Mouse (Mus musculus): ENCODE results near the gene Pnlip. TPM values are rescaled to one million over a fixed set of nuclear protein-coding genes. Genes with fewer than 3 reads are reported as not detected.

The Pnlip gene
- polyA plus RNA-seq, 1 experiment from 2014 or later = not detected

DNA sequence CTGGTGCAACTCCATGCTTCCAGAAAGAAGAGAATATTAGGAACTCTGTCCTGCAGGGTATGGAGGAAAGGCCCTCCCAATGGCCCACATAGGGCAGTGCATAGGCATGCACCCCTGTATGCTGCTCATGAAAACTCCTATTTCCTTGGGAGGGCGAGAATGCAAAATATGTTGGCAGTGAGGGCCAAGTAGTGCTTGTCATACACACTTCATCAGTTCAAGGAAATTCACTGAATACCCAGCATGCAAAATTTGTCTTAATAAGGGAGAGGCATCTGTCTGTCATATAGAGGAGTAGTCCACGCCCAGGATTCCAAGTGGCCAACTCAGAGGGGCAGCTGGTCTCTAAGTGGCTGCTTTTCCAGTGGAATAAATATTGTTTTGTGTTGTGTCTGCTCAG lies 11.0 kb downstream of the Pnlip start:
- Histone ChIP-seq H3K4me1 (no peaks in the 10 kb centered on the region), H3K27ac (no peak overlapping the region), H3K9me3 (no peaks in the 10 kb centered on the region), H3K36me3 (replicated peaks) (no peaks in the 10 kb centered on the region), H3K9ac (no peak overlapping the region), H3K4me2 (no peak overlapping the region), H3K27me3 (replicated peaks) (no peaks in the 10 kb centered on the region), H3K4me3 (no peak overlapping the region)
- 91% methylated on average over 2 of the region's 2 CpGs for WGBS
- no peak for ATAC-seq (replicated peaks)

DNA sequence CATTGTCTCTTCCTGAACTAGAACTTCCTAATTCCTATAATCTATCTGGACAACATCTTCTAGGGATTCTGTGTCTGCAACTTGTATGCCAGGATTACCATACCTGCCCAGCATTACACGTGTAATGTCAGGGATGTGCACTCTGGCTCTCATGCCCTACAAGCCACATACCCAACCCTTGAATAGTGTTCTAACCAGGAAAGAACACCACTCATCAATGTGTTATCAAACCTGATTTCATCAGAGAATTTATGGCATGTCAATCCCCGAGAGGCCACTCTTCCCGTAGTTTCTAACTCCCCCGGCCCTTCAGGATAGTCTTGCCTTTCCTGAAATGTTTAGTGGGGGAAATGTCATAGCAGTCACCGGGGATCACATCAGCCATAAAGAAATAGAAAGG lies 12.6 kb downstream of the Pnlip start:
- H3K4me3 ChIP-seq = no peak overlapping the region
- no peak overlapping the region for H3K4me2 ChIP-seq
- 90% methylated on average over 5 of the region's 5 CpGs for WGBS
- no peak overlapping the region for H3K27ac ChIP-seq
- ATAC-seq (replicated peaks) = no peak
- no peak overlapping the region for H3K9ac ChIP-seq
- H3K4me1 ChIP-seq = no peaks in the 10 kb centered on the region
- no peaks in the 10 kb centered on the region for H3K9me3 ChIP-seq
- H3K36me3 ChIP-seq (replicated peaks) = no peaks in the 10 kb centered on the region
- no peaks in the 10 kb centered on the region for H3K27me3 ChIP-seq (replicated peaks)

DNA sequence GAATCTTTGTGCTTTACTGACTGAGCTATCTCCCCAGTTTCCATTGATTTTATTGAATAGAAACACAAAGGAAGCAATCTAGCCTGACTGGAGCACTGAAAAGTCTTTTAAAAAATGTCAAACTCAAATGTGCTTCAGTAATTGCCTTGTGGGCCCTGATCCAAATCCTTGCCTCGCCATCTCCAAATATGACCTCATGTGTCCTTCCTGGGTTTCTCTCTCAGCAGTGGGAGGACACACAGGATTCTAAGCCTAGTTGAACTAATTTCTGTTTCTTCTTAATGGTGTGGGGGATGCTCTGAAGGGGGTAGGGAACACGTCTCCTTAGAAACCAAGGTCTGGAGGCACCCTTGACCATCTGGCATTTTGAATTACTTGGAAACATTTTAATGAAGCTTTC lies 22.3 kb downstream of the Pnlip start:
- ATAC-seq (replicated peaks) = no peak
- Histone ChIP-seq H3K4me1 (no peaks in the 10 kb centered on the region), H3K9ac (no peak overlapping the region), H3K4me3 (no peak overlapping the region), H3K9me3 (no peaks in the 10 kb centered on the region), H3K27me3 (replicated peaks) (no peaks in the 10 kb centered on the region), H3K27ac (no peak overlapping the region), H3K36me3 (replicated peaks) (no peaks in the 10 kb centered on the region), H3K4me2 (no peak overlapping the region)
- 35% methylated on average over 2 of the region's 2 CpGs for WGBS

DNA sequence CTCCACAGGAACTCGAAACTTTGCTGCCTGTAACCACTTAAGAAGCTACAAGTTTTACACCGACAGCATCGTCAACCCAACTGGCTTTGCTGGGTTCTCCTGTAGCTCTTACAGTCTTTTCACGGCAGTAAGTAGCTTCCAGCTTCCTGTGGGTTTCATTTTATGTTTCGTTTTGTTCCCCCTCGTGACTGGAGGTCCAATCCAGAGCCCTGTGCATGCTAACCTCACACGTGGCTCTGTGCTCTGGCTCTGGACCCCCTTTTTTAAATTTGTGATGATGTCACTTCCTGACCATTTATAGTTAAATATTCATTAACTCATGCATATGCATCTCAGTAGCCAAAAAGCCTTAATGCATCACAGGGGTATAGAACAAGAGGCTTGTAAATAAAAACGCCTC lies 24.8 kb downstream of the Pnlip start:
- H3K4me3 ChIP-seq = no peak overlapping the region
- H3K27ac ChIP-seq = no peak overlapping the region
- H3K36me3 ChIP-seq (replicated peaks) = no peaks in the 10 kb centered on the region
- H3K9me3 ChIP-seq = no peaks in the 10 kb centered on the region
- H3K4me1 ChIP-seq = no peaks in the 10 kb centered on the region
- ATAC-seq (replicated peaks) = no peak
- H3K27me3 ChIP-seq (replicated peaks) = no peaks in the 10 kb centered on the region
- no peak overlapping the region for H3K9ac ChIP-seq
- H3K4me2 ChIP-seq = no peak overlapping the region
- 77% methylated on average over 8 of the region's 8 CpGs for WGBS

DNA sequence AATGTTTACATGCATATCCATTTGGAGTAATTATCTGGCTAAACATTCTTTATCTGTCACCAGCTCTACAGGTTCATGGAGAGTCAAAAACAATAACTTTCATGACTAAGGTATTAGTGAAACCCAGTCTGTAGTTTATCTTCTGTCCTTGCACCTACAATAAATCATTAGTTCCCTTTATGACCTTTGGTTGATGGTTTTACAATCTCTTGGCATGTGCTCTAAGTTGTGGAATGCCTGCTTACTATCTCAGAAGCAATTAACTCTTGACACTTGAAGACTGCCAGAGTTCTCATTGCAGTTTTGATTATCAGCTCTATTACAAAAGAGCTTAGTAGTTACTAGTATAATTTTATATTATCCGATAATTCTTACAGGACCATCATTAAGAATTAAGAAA lies 36.6 kb downstream of the Pnlip start:
- ATAC-seq (replicated peaks) = no peak
- Histone ChIP-seq H3K9me3 (no peaks in the 10 kb centered on the region), H3K9ac (no peak overlapping the region), H3K36me3 (replicated peaks) (no peaks in the 10 kb centered on the region), H3K4me1 (no peaks in the 10 kb centered on the region), H3K4me3 (no peak overlapping the region), H3K27ac (no peak overlapping the region), H3K27me3 (replicated peaks) (no peaks in the 10 kb centered on the region), H3K4me2 (no peak overlapping the region)
- WGBS = 86% methylated on average over 1 of the region's 1 CpGs

GRCm38 (mm10) chr19:58695314-58695713 lies 43.0 kb downstream of the Pnlip start:
- no peaks in the 10 kb centered on the region for H3K27me3 ChIP-seq (replicated peaks)
- no peak for ATAC-seq (replicated peaks)
- no peaks in the 10 kb centered on the region for H3K4me1 ChIP-seq
- H3K9me3 ChIP-seq = no peaks in the 10 kb centered on the region
- no peaks in the 10 kb centered on the region for H3K36me3 ChIP-seq (replicated peaks)
- no peak overlapping the region for H3K4me2 ChIP-seq
- WGBS = 88% methylated on average over 3 of the region's 3 CpGs
- H3K4me3 ChIP-seq = no peak overlapping the region
- H3K27ac ChIP-seq = no peak overlapping the region
- H3K9ac ChIP-seq = no peak overlapping the region

DNA sequence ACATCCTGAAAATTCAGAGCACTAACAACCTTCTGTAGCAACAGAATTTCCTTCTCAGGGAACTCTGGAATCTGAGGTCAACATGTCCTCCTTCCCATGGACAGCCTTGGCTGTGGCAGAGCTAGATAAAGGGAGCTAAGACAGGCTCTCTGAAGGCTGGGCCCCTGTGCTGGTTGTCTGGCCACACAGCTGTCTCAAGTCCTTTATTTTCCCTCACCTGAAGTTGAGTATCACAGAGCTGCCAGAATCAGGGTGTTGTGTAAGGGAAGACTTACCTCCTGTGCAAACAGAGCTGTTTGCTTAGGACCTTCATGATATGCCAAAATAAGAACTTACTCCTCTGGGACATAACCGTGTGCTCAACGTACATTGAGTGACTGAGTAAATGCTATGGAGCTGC lies 43.9 kb downstream of the Pnlip start:
- H3K9me3 ChIP-seq = no peaks in the 10 kb centered on the region
- whole genome bisulfite sequencing = 87% methylated on average over 2 of the region's 2 CpGs
- H3K4me1 ChIP-seq = no peaks in the 10 kb centered on the region
- no peaks in the 10 kb centered on the region for H3K36me3 ChIP-seq (replicated peaks)
- no peak overlapping the region for H3K4me2 ChIP-seq
- H3K9ac ChIP-seq = no peak overlapping the region
- ATAC-seq (replicated peaks) = no peak
- no peak overlapping the region for H3K27ac ChIP-seq
- no peaks in the 10 kb centered on the region for H3K27me3 ChIP-seq (replicated peaks)
- H3K4me3 ChIP-seq = no peak overlapping the region

- no peaks in the 10 kb centered on the region for H3K4me1 ChIP-seq
- no peaks in the 10 kb centered on the region for H3K27me3 ChIP-seq (replicated peaks)
- WGBS = 90% methylated on average over 4 of the region's 4 CpGs
- no peak for ATAC-seq (replicated peaks)
- no peak overlapping the region for H3K9ac ChIP-seq
- H3K27ac ChIP-seq = no peak overlapping the region
- H3K9me3 ChIP-seq = no peaks in the 10 kb centered on the region
- H3K36me3 ChIP-seq (replicated peaks) = no peaks in the 10 kb centered on the region
- H3K4me3 ChIP-seq = no peak overlapping the region
- H3K4me2 ChIP-seq = no peak overlapping the region
These were observed 52.3 kb downstream of the Pnlip start for GRCm38 (mm10) chr19:58704556-58704955.

DNA sequence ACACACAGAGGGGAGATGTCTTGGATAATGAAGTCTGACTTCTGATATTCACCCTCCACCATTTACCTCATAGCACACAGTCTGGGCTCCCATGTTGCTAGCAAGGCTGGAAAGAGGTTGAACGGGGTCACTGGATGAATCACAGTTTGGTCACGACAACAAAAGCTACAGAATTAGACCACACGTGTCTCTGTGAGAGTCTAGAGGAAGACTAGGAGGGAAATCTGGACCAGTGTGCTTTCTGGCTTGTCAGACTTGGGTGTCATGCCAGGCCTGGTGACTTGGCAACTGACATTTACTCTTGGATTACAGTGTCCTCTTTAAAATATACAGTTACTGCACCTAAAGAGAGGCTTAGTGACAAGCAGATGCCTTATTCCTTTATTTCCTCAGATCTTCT lies 56.3 kb downstream of the Pnlip start:
- H3K27me3 ChIP-seq (replicated peaks) = no peaks in the 10 kb centered on the region
- no peak overlapping the region for H3K4me3 ChIP-seq
- H3K36me3 ChIP-seq (replicated peaks) = no peaks in the 10 kb centered on the region
- no peak for ATAC-seq (replicated peaks)
- 69% methylated on average over 3 of the region's 3 CpGs for WGBS
- no peaks in the 10 kb centered on the region for H3K4me1 ChIP-seq
- H3K27ac ChIP-seq = no peak overlapping the region
- no peak overlapping the region for H3K4me2 ChIP-seq
- no peaks in the 10 kb centered on the region for H3K9me3 ChIP-seq
- no peak overlapping the region for H3K9ac ChIP-seq

- no peaks in the 10 kb centered on the region for H3K4me1 ChIP-seq
- no peak overlapping the region for H3K9ac ChIP-seq
- no peak for ATAC-seq (replicated peaks)
- 89% methylated on average over 4 of the region's 4 CpGs for WGBS
- no peak overlapping the region for H3K4me2 ChIP-seq
- H3K27ac ChIP-seq = no peak overlapping the region
- H3K4me3 ChIP-seq = no peak overlapping the region
- H3K36me3 ChIP-seq (replicated peaks) = no peaks in the 10 kb centered on the region
- no peaks in the 10 kb centered on the region for H3K27me3 ChIP-seq (replicated peaks)
- H3K9me3 ChIP-seq = no peaks in the 10 kb centered on the region
These were observed 65.6 kb downstream of the Pnlip start for GRCm38 (mm10) chr19:58717925-58718324.

GRCm38 (mm10) chr19:58720439-58720838 lies 68.1 kb downstream of the Pnlip start:
- no peak overlapping the region for H3K4me3 ChIP-seq
- ATAC-seq (replicated peaks) = no peak
- no peaks in the 10 kb centered on the region for H3K27me3 ChIP-seq (replicated peaks)
- no peaks in the 10 kb centered on the region for H3K4me1 ChIP-seq
- no peak overlapping the region for H3K9ac ChIP-seq
- H3K36me3 ChIP-seq (replicated peaks) = no peaks in the 10 kb centered on the region
- H3K9me3 ChIP-seq = 0 out of 2 replicates have a peak, but pooled peaks cover under 1% of the 10 kb centered on the region
- no peak overlapping the region for H3K27ac ChIP-seq
- H3K4me2 ChIP-seq = no peak overlapping the region

DNA sequence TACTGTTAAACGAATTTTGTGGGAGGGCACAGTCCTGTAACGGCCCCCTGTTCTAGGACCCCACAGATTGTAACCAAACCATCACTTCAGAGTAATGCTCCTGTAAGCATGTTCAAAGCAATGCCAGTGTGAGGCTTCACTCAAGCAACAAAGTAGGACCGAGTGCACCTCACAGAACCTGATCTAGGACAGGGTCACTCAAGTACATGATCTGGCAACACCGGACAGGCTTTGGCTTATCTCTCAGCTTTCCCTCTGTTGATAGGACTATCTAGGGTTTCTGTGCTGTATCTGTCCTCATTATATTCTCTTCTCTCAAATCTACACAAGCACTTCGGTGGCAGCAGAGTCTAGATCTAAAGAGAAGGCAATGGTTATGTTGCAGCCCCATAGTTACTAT lies 74.3 kb downstream of the Pnlip start:
- ATAC-seq (replicated peaks) = no peak
- Histone ChIP-seq H3K4me1 (0 out of 2 replicates have a peak, but pooled peaks cover 3% of the 10 kb centered on the region), H3K9me3 (0 out of 2 replicates have a peak, but pooled peaks cover 3% of the 10 kb centered on the region), H3K9ac (no peak overlapping the region), H3K27ac (no peak overlapping the region), H3K27me3 (replicated peaks) (no peaks in the 10 kb centered on the region), H3K36me3 (replicated peaks) (no peaks in the 10 kb centered on the region), H3K4me2 (no peak overlapping the region), H3K4me3 (no peak overlapping the region)
- WGBS = 92% methylated on average over 5 of the region's 5 CpGs

- WGBS = 86% methylated on average over 5 of the region's 5 CpGs
- H3K36me3 ChIP-seq (replicated peaks) = no peaks in the 10 kb centered on the region
- no peak overlapping the region for H3K9ac ChIP-seq
- H3K9me3 ChIP-seq = 0 out of 2 replicates have a peak, but pooled peaks cover 3% of the 10 kb centered on the region
- ATAC-seq (replicated peaks) = no peak
- H3K27ac ChIP-seq = no peak overlapping the region
- H3K27me3 ChIP-seq (replicated peaks) = no peaks in the 10 kb centered on the region
- 0 out of 2 replicates have a peak, but pooled peaks cover 3% of the 10 kb centered on the region for H3K4me1 ChIP-seq
- no peak overlapping the region for H3K4me2 ChIP-seq
- H3K4me3 ChIP-seq = no peak overlapping the region
These were observed 75.5 kb downstream of the Pnlip start for GRCm38 (mm10) chr19:58727756-58728155.
